Mouse (Mus musculus) R1 (cell line): ENCODE results near the gene Itm2b.
A peak's percentile ranks its signal among the peaks of the same experiment; 100 is the strongest.

Experiments
- DNase-seq: peaks from one replicate; pipeline ENCODE4 v3.0.0-alpha.2; 2018; ENCODE audit warnings: low read depth, low spot score

Gene Itm2b

GRCm38 (mm10) chr14:73324634-73325455 lies 60.2 kb downstream of the Itm2b start:
- DNase-seq, result peak; percentile 67

GRCm38 (mm10) chr14:73323965-73324364 lies 61.1 kb downstream of the Itm2b start:
- DNase-seq, result no peak

GRCm38 (mm10) chr14:73322142-73322541 lies 62.9 kb downstream of the Itm2b start:
- no peak for DNase-seq

- DNase-seq, result no peak
These were observed 68.2 kb downstream of the Itm2b start for GRCm38 (mm10) chr14:73316933-73317332.

GRCm38 (mm10) chr14:73313864-73314263 lies 71.2 kb downstream of the Itm2b start:
- DNase-seq, result no peak

- DNase-seq, result peak; percentile 26
These were observed 71.7 kb downstream of the Itm2b start for GRCm38 (mm10) chr14:73313396-73313795.

- no peak for DNase-seq
These were observed 72.2 kb downstream of the Itm2b start for GRCm38 (mm10) chr14:73312909-73313308.
